Mouse (Mus musculus) layer of hippocampus, postnatal 36 days (tissue): ENCODE results near the gene Slc35e3. TPM values are rescaled to one million over a fixed set of nuclear protein-coding genes. Genes with fewer than 3 reads are reported as not detected.

Experiments
- DNase-seq, 2 experiments: peaks; one replicate each; pipeline ENCODE4 v3.0.0; 2022
- total RNA-seq, 2 experiments: library from RNA; stranded (reverse); gene quantifications; 2 replicates each; pipeline ENCODE4 v1.2.3; 2021

Slc35e3 gene
- total RNA-seq, 2 experiments from 2014 or later = 31.2 to 33.7 TPM

GRCm38 (mm10) chr10:117776281-117777102, 30.3 kb upstream of the Slc35e3 start:
- no peak for DNase-seq

- no peak for DNase-seq
Measured at GRCm38 (mm10) chr10:117775401-117776144, 29.4 kb upstream of the Slc35e3 start.

DNA sequence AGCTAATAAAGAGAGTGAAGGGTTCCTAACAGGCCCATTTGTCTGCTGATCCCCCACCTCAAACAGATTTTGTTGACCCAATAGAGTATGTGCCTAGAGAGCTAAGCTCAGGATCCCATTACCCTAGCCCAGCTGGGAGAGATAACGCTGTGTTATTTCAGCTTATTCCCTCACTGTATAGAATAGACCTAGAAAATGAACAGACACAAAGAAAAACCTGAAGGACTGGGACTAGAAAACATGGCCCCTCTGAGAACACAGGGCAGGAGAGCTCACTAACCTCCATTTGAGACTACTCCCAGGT, 28.6 kb upstream of the Slc35e3 start:
- DNase-seq = no peak

GRCm38 (mm10) chr10:117774011-117774816, 28.0 kb upstream of the Slc35e3 start:
- DNase-seq = no peak

- no peak for DNase-seq
Measured at GRCm38 (mm10) chr10:117773106-117773720, 27.0 kb upstream of the Slc35e3 start.

DNA sequence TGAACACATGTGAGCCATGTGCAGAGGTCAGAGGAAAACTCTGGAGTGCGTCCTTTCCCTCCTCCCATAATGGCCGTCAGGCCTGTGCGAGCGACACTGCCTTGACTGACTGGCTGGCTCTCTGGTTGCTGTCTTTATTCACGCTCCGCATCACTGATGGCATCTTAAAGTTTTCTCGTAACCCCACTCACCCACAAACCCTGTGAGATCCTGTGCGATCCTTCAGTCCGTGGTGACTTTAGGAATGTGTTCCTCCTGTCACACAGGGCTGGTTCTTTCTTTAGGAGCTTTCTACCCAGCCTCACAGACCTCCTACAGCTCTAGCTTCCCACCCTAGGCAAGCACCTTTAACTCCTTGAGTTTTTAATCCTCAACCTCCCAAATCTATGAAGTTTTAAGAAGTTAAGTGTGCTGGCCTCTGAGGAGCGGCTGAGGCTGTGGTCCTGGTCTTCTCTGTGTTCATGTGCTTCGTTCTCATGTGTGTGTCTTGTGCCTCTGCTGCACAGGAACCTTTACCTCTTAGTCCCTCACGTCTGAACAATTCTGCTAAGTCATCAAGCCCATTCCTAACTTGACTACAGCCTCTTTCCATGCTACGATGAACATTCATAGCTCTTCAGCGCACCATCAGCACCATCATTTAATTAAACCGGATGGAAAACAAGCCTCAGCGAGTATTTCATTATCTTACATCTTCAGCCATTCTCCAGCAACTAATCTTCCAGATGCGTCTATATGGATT, 26.4 kb upstream of the Slc35e3 start:
- DNase-seq = no peak

DNA sequence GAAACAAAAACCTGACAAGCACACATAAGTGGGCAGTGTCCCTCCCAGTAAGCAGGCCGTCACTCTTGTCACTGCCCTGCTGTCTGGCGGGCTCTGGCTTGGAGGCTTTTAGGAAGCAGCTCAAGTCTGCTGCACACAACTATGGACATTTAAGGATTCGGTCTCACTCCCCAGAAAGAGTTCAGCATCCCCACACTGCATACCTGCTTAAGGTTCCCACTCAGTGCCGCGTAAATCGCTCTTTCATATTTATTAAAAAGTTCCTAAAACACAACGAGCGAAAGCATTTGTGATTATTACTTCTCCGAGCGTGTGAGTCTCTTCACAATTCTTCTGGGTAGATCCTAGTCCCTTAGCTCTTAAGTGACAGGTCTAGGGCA, 25.0 kb upstream of the Slc35e3 start:
- DNase-seq = no peak

GRCm38 (mm10) chr10:117770286-117771130, 24.3 kb upstream of the Slc35e3 start:
- DNase-seq = no peak

- DNase-seq = no peak
Measured at GRCm38 (mm10) chr10:117769541-117770285, 23.5 kb upstream of the Slc35e3 start.

DNA sequence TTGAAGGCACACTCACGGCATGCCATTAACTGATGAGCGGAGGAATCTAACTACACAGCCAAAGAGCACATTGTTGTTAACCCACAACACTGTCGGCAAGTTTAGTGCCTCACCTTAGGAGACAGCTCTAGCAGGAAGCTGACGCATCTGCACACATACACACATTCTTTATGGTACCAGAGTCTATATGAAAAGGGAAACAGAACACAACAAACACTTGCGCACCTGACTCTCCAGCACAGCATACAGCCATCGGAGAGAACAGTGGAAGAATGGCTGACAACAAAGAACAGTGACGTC, 21.9 kb upstream of the Slc35e3 start:
- no peak for DNase-seq

DNA sequence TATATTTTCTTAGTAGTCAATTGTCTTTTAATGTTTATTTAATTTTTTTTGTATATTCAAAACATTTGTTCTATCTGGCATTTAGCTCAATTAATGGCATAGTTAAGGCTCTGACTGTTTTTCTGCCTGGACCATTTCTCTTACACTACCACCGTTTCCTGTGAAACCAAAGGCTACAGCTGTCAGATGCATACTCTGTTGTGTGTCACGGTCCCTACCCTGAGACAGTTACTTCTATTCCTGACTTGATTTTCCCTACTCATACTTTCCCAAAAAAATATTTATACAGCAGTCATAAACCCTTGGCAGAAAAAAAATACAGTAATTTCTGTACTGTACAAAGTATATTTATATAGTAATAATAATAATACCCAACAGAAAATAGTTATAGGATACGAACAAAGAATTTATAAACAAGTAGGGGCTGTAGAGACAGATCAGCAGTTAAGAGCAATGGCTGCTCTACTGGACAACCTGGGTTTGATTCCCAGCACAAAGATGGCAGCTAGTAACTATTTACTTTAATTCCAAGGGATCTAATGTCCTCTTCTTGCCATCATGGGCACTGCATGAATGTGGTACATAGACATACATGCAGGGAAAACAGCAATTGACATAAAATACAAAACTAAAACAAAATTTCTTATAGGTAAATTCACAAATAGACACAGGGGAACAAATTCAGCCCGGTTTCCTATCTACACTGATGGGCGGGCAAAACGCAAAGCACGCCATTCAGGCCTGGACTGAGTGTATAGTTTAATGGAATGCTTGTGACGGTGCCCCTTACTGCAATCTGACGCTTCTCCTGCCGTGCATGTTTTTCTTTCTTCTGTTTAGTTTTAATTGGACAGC, 21.3 kb upstream of the Slc35e3 start:
- DNase-seq = no peak

DNA sequence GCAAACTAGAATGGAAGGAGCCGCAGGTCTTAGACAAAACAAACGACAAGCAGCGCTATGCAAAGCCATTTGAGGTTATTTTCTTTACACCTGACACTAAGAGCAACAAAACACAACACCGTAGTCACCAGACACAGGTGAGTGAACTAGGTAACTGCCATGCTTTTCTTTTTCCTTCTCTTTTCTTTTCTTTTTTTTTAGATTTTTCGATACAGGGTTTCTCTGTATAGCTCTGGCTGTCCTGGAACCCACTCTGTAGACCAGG, 20.7 kb upstream of the Slc35e3 start:
- DNase-seq = no peak

DNA sequence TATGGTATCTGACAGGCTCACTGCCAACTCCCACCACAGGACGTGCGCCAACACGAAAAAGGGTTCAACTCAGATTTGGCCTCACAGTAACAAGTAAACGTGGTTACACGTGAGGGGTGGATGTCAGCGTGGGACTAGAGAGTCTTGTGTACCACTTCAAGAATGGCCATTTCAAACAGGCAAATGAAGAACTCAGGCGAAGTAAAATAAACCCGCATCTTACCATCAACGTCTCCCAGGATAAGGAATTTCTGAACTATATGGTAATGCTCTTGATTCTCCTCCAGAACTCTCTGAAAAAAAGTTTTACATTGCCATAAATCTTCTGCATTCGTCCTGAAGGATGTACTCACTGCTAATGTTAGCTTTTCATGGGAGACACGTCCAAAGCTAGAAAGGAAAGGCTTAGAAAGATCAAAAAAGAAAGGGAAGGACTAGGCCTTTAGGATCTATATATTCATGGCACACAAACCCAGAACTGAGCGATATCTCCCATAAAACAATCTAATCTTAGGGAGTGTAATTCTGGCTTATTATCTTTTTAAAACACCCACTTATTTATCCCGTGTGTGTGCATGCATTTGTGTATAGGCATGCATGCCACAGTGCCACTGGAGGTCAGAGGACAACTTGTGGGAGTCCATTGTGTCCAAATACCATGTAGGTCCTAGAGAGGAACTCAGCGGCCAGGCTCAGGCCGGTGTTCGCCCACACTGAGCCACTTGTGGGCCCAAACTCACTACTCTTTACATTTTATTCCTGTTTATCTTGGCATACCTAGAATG, 20.1 kb upstream of the Slc35e3 start:
- DNase-seq = no peak

GRCm38 (mm10) chr10:117765116-117765894, 19.1 kb upstream of the Slc35e3 start:
- DNase-seq = no peak

DNA sequence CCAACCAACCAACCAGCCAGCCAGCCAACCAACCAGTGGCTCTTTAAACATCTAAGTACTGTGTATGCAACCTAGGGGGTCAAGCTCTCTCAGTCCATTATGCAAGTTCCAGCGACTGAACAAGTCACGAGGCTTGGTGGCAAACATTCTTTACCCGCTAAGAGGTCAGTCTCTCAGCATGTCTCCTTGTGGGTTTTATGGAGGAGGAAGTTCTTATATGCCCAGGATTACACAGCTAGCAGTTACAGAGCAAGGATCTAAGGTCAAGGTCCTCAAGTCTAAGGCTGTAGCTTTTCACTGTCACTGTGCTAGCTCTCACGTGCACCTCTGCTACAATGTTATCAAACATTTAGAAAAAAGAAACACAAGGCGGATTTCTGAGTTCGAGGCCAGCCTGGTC, 18.4 kb upstream of the Slc35e3 start:
- no peak for DNase-seq

DNA sequence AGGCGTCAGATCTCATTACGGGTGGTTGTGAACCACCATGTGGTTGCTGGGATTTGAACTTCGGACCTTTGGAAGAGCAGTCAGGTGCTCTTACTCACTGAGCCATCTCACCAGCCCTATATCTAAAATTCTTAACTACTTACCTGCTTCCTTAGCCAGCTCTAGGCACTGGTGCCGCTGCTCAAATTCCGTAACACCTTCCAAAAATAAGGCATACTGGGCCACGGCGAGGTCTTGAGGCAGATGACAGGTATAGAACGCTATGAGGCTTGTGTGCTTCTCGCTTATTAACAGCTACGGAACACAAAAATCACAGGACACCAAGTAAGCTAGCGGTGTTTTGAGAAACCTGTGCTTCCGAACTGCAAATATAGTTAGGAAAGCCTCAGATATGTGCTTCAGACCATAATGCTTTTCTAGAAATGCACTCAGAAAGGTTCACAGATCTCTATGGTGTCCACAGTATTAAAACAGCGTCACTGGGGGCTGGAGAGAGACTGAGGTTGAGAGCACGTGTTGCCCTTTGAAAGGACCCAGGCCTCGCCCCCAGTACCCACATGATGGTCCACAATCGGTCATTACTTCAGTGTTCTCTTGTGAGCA, 17.5 kb upstream of the Slc35e3 start:
- DNase-seq = no peak

- no peak for DNase-seq
Measured at GRCm38 (mm10) chr10:117762966-117763365, 16.8 kb upstream of the Slc35e3 start.
